Mouse (Mus musculus): ENCODE data around the gene Bcl2l15.
"Not testable (repeated sequence)": the region's sequence is repeated elsewhere in the genome, so short reads cannot be mapped to it uniquely, and the experiment has no call there.

Gene Bcl2l15

DNA sequence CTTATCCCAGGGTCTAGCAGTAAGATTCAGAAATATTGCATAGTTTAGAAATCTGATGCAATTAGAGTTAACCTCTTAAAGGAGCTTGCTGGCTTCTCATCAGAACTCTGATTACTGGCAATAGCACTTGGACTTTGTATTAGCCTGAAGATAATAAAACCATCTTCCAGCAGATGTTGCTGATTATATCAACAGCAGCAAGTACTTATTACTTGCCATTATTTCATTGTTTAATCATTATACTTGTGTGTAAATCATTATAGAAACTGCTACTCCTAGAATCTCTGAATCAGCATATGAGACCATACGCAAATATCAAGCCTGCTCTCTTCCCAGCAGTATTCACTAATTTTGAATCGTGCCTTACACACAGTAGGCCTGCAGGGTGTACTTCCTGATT, 1.6 kb downstream of the Bcl2l15 start:
- no peak for DNase-seq

DNA sequence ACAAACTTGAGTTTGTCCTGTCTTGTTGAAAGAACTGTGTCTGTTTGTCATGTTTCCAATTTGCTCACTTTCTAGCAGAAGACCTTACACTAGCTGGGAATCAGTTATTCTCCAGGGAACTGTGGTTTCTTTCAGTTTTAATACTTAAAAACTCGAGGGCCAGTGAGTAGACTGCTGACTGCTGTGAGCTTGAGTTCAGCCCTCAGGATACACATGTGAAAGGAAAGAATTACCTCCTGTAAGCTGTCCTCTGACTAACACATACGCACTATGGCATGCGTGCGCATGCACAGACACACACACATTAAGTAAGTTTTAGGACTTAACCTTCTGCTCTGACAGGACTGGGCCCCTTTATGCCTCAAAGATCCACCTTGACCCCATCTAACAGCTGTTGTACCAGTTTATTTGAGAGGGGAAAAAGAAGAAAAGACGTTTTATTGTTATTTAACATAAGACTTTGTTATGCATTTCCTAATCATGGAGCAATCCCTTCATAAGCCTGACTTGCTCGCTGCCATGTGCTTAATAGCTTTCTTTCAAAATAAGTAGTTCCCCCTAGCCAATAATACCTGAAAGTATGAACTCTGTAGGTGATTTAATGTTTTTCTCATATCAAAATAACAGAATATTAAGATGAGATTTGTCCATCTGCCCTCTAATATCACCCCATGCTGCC, 3.0 kb downstream of the Bcl2l15 start:
- DNase-seq: no peak

DNA sequence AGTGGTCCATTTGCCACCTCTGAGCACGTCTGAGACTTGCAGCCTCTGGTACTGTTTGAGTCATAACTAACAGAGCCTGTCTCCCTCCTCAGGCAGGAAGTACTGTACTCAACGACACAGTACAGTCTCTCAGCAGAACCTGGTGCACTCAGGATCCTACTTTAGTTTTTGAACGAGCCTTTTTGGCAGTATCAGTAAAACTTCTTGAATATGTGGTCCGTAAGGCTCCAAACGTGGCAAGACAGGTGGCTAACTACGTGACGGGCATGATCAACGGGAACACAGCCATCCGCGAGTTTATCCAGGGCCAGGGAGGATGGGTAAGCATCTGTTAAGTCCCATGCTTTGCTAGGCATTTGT, 3.5 kb downstream of the Bcl2l15 start:
- peak; percentile 63 for DNase-seq

DNA sequence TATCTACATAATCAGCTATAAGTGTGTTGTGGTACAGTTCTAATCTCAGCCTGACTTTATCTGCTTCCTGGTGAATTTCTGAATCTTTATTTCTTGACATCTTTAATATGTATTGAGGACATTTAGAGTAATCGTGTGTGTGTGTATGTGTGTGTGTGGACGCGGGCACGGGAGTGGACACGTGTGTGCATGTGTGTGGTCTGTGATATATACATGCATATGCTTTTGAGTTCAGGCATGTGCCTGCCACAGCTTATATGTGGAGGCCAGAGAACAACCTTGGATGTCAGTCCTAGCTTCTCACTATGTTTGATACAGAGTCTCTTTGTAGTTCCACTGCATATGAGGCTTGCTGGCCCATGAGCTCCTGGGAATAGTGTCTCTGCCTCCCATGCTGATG, 4.1 kb downstream of the Bcl2l15 start:
- no peak for DNase-seq

DNA sequence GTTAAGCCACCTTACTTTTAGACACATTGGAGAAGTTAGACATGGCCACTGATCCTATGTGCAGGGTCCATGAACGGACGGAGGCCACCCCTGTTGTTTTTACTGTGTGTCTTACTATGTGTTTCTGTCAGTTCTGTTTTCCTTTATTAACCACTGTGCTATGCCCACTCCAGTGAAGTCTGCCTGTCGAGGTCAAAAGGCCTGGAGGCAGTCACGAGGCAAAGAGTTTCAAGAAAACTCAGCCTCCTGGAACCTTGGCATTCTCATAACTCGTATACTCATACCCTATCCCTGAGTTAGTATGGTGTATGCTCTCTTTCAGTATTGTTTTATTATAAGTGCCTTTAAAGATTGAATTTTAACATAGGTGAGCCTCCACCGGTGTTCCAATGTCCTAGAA, 7.3 kb downstream of the Bcl2l15 start:
- DNase-seq: no peak

DNA sequence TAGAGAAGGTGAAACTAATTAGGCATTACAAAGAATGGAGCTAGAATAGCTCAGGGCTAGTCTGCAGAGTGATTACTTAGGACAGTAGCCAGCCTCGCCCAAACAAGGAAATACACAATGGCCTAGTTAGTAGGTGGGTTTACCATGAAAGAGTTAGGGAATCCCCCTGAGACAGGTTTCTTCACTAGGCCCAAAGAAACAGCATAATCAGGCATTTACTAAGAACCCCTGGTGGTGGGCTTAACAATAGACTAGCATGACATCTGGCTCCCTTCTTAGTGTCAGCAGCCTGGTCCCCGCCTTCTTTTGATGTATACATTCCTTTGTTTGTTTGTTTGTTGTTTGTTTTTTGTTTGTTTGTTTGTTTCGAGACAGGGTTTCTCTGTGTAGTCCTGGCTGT, 7.8 kb downstream of the Bcl2l15 start:
- not testable (repeated sequence) for DNase-seq

DNA sequence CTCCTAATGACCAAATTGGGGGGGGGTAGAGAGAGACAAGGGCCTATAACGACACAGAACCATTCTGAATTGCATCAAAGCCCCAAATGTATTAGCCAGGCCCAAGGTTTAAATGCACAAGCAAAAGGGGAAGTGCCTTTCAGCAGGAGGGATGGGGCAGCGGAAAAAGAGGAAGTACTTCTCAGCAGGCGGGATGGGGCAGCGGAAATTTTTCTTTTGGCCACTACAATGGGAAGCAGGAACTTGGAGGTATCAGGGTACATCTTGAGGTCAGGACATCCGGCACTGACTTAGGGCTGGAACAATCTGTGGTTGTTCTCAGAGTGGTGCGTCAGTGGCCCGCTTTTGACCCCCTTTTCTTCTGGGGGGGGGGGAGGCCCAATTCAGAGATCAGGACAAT, 8.5 kb downstream of the Bcl2l15 start:
- not testable (repeated sequence) for DNase-seq

DNA sequence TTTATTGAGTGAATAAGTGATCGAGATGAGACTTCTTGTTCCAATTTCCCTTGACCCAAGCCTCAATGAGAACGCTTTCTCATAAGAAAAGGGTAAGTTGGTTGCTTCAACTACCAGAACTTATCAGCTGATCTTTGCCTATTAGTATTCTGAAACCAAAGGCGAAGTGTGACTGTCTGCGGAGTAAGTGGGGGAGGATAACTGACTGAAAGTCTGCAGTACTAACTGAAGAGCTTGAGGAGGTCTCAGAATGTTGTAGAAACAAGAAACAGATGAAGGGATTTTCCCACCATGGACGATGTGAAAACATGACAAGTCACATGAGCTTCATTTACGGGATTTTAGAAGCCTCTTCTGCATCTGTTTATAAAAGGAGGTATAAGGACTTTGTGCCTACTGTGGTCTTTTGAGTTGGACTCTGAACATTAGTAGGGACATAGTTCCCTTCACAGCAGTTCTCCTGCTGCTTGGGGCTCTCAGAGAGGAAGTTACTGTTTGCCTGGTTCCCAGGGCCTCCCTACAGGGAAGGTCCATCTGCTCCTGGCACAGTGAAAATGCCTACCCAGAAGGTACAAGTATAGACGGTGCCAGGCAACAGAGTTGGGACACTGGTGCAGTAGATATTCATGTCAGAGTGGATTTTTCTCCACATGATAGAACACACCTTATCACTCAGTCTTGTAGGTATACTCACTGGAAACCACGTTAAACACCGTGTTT, 18.4 kb downstream of the Bcl2l15 start:
- DNase-seq: peak; percentile 89

DNA sequence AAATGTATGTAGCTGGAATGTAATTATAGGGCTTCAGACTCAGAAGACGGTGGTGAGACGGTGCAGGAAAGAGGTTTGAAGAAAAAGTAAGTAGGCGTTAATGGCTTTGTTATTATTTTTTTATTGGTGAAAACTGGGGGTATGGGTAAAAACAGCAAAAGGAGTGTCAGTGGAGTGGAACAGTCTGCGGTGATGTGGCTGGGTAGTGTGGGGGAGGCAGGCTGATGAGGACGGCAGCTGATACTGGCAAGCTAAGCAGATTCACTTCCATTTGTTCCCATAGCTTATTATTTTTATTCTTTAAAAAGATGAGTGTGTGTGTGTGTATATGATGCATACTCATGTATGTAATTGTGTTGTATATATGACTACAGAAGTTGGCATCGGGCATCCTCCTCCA, 19.1 kb downstream of the Bcl2l15 start:
- peak; percentile 53 for DNase-seq

DNA sequence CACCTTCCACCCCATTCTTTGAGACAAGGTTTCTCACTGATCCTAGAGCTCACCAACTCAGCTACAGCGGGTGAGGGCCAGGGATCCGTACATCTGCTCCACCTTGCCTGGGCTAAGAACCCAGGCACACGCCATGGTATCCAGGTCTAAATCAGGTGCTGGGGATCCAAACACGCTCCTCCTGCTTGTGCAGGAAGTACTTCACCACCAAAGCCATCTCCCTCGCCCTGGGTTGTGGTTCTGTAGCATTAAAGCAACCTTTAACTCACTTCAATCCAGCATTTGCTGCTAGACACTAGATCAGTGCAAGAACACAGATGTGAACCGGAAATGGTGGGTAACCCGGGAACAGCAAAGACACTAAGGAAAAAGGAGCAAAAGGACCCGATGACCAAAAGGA, 19.5 kb downstream of the Bcl2l15 start:
- DNase-seq: peak; percentile 59

DNA sequence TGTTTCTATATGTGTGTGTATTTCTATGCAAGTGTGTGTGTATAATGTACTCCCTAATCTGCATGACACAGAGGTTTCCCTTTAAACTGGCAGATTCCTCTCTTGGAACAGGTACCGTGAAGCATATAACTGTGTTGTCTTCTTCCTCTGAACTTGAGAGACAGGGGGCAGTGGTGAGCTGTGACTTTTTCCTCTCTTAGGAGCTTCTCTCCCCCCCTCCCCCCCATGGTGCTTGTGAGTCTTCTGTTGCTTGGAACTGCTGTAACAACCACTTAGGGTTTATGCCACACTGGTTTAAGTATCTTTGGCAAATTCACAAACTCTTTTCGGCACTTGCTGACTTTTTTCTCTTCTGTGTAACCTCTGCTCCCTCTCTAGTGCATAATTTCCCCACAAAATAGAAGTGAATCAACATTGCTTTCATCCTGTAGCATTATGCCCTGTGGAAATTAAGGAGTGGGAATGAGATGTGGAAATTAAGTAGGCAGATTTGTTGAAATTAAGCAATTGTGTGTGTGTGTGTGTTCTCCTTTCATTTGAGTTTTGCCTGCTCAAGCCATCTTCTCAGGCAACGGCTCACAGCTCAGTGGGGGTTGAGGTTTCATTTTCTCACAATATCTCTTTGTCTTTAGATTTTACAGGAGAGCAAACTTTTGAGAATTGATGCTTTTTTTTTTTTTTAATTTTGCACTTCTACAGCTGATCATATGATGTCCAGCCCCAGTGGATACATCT, 20.3 kb downstream of the Bcl2l15 start:
- DNase-seq: peak; percentile 89

DNA sequence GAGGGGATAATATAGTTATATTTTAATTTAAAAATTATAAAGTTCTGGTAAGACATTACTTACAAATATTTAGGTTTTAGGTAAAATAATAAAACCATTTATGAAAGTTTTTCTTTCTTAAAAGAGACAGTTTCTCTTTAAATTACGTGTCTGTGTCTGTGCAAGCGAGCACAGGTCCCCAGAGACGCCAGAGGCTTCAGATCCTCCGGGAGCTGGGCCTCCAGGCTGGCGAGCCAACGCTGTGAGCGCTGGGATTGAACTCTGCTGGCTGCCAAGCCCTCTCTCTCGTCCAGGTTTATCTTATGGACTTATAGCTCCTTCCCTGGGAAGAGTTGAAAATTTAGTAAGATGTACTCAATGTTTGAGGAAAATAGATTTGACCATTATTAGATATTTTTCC, 21.4 kb downstream of the Bcl2l15 start:
- DNase-seq: no peak

DNA sequence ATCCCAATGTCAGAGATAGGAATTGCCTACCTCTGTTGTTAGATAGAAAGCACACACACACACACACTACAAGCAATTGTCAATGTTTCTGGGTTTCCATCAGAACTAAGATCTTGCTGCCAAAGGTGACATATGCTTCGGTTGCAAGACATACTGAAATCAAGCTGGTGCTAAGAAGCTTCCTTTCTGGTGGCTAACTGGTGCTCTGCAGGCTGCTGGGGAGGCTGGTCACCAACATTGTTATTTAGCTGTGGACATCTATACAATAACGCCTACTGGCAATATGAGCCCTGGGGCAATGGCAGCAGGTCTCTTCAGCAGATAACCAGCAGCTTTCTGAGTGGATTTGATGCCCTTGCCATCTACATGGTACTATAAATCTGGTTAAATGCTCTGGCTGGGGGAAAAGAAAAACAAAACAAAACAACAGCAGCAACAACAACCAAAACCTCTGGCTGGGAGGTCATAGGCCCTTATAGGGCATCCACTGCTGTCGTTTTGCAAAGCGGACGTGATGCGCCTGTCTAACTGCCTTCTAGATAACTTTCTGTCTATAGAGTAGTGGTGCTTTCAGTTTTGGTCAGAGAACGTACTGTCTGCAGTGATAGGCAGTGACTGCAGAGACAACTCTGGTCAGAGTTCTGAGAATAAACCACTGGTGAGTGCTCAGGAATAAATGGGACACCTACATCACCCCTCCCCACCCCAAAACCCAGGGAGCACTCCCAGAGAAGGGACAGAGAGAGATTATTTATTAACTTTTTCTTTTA, 24.8 kb downstream of the Bcl2l15 start:
- DNase-seq: no peak

DNA sequence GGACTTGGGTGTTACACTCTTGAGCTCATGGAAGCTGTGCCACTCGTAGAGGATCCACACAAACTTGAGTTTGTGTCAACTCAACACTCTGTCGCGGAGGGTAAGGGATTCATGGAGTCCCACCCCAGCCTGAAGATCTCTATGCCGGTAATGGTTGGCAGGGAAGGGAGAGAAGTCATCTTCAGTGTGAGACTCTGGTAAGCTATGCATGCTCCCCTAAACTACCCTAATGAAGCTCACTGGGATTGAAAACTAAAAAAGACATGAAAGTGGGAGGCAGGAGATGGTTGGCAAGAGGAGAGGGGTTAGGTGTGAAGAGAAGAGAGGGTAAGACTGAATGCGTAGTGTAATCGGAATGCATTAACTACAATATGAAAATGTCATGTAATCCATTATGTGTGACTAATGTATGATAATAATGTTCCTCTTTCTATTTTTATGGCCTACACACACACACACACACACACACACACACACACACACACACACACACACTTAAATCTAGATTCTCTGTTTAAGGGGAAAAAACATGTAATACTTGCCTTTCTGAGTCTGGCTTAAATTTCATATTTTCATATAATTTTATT, 25.7 kb downstream of the Bcl2l15 start:
- no peak for DNase-seq

DNA sequence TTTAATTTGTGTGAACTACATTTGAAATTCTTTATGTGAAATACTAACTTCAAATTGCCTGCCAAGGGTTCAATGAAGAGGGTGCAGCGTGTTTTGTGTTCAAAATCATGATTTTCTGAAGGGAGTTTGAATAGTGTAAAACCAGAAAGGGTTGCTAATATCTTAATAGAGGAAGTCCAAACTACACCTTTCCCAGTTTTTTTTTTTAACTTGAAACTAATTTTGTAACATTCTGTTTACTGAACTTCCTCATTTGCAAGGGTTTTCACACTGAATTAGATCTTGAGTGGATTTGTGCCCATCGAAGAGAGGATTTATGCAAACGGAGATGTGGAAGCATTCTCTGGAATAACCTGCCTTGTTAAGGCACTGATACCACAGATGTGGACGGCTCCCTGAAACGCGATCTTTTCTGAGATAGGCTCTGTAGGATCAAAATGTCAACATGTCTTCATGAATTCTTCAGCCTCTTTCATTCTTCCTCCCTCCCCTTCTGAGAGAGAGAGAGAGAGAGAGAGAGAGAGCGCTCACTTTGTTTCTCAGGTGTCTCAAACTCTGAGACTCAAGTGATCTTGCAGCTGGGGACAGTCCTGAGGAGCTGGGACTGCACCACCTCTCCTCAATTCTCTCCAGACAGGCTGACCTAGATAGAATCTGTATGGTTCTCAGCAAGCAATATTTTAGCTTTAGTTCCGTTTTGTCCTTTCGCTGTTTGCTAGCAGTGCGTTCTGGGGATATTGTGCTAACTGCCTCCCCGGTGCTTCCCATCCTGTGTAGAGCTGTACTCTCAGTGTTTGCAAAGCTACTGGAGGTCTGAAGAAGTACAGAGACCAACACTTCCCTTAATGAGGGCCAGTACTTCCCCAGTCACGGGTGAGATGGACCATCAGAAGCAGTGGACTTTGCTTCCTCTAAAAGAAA, 26.7 kb downstream of the Bcl2l15 start, which contains the start of gene Ptpn22:
Gene Ptpn22, plus strand, starts transcription at position 915 of the 921 bp plus-strand sequence.
- no peak for DNase-seq

DNA sequence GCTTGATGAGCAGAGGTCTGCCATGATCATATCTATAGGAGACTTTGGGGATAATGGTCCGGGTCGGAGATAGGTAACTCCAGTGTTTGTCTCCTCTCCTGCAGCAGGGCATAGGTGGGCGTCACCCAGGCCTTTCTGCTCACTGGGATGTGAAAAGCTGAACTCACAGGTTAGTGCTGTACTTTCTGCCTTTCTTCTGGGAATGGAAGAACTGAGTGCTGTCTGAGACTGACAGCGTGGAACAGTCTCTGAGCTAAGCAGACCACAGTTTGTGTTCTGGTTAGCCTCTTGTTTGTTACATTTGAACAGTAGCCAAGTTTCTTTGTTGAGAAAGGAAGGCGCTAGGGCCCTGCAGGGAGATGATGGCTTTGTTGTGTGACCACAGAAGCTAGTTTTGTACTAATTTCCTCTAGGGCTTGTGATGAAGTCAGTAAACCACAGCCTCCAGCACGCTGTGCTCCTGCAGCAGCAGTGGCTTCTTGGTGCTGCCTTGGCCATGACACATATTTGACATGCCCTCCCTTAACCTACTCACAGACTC, 27.5 kb downstream of the Bcl2l15 start:
- DNase-seq: no peak

DNA sequence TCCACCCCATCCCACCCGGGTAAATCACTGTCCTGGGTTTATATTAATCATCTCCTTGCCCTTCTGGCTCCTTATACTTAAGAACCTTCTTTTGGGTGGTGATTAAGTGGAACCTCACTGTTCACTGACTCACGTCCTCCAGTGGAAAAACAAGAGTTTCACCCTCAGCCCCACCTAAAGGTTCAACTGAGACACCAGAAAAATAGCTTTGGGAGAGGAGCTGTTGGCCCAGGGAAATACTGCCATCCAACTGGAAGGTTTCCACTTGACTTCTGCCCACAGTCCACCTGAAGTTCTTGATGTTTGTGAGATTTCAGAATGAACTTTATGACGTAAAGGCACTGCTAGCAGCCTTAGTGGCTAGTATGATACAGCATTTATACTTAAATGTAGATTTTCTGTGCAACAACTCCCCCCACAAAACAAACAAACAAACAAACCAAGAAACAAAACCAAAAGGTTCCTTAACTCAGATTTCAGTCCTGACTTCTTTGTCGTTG, 30.4 kb downstream of the Bcl2l15 start:
- DNase-seq: no peak

DNA sequence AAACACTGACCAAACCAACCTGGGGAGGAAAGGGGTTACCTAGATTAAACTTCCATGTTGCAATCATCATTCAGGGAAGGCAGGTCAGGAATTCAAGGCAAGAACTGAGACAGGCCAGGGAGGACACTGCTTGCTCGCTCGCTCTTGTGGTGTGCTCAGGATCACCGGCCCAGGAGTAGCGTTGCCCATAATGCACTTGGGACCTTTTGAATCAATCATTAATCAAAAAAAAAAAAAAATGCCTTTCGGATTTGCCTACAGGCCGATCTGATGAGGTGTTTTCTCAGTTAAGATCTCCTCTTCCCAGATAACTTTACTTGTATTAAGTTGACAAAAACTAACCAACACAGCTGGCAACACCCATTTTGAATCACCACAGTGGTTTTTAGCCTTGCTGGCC, 31.8 kb downstream of the Bcl2l15 start:
- no peak for DNase-seq

DNA sequence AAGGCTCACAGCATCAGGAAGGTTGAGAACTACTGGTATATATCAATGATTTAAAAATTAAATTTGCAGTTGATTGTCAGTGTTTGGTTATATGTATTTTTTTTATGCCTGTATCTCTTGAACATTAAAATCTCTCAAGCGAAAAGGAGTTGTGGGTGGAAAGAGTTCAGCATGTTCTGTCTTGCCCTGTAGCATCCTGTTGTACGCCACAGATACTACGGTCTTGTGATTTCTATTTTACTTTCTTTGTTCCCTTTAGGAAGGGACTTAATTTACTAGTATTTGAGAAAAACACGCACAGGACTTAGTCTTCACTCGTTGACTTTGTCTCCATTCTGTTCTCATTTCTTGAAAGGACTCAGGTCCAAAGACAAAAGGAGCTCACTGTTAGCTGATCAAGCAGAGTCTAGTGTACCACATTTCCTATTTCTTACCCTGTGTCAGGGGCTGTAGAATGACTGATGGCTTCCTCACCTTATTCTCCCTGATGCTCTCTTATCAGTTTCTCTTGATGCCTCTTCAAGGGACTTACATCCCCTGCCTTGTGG, 35.1 kb downstream of the Bcl2l15 start:
- DNase-seq: no peak

DNA sequence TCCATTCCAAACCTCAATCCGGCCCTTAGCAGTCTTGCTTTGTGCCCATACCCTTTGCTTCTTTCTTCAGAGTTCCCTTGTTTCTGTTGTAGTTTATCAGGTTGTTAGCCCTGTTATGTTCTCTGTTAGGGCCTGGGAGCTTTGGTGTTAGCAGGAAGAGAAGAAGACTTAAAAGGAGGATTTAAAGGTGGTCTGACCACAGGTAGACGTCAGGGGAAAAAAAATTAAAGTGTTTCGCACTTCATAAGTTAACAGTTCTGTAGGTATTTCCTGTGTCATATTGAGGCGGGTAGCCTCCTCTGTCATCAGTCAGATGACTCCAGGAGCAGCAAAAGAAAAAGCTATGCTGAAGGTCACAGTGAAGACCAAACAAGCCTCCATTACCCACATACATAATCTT, 35.6 kb downstream of the Bcl2l15 start:
- no peak for DNase-seq

DNA sequence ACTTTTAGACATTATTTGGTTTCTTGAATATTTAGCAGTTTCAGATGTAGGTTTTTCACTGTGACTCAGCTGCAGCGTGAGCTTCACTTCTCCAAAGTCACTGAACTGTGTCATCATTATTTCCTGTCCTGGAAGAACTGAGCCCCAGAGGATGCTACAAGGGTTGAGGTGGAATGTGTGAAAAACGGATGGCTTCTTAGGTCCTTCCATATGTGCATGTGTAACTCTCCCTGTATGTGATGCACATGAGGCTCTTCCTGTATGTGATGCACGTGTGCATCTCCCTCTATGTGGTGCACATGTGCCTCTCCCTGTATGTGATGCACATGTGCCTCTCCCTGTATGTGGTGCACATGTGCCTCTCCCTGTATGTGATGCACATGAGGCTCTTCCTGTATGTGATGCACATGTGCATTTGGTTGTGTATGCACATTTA, 40.3 kb downstream of the Bcl2l15 start:
- no peak for DNase-seq
